Mouse (Mus musculus): ENCODE measurements at regions not wholly inside any gene's neighbourhood (a gene's known extent, or its start where the extent isn't known, plus 50 kb on each side); places are given as distances from the start of the nearest gene placed in this dataset.

DNA sequence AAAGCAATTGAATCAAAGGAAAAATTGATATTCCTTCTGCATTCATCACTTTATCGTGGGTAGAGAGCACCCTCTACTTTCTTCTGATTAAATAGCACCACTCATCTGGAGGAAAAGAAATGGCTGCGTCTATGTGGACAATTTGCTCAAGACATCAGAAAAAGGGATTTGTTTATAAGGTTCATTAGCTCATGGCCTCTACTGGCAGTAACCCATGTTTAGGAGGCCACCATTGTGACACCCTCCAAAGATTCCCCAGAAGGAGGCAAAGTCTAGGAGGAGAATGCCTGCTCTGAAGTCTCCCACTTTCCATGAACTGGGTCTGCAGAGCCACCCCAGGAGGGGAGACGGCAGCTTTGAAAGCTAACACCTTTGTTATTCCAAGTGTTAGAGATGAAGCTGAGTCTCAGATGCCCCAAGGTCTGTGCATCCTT is 147.2 kb upstream of the Plscr5 start:
- no peak for DNase-seq
- intact Hi-C loops (cut with DNase I), result no loop called here

DNA sequence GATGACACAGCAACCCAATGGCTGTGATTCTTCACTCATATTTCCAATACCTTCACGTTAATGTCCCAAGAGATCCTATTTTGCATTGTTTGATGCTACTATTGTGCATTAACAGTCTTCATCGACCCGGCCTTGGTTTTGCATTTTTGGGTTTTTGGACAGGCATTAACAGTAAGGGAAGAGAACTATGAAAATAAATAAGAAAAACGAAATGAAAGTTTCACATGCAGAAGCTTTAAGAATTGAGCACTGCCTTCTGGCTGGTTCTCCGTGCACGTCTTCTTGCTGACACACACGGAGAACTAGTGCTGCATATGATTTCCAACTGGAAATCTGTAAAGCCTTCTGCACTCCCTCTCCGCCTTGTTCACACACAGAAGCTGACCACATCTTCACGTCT is 148.6 kb upstream of the Plscr5 start:
- intact Hi-C loops (cut with DNase I), result no loop called here
- no peak for DNase-seq

DNA sequence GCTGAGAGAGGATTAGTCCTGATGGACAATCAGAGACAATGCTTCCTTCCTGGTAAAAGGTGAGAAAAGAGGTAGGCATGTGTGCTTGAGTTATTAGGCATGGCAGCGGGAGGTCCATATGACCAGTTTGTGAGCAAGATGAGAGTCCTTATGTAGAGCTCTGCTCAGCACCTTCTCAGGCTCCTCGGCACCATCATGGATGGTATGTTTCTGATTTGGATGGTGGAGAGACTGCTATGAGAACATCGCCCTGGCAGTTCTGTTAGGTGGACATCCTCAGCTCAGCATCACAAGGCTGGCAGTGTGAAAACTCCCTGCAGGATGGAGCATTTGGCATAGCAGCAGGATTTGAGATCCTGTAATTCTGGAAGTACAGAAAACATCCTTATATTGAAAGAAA is 176.2 kb upstream of the Plscr5 start:
- no peak for DNase-seq
- intact Hi-C loops (cut with DNase I), result no loop called here

DNA sequence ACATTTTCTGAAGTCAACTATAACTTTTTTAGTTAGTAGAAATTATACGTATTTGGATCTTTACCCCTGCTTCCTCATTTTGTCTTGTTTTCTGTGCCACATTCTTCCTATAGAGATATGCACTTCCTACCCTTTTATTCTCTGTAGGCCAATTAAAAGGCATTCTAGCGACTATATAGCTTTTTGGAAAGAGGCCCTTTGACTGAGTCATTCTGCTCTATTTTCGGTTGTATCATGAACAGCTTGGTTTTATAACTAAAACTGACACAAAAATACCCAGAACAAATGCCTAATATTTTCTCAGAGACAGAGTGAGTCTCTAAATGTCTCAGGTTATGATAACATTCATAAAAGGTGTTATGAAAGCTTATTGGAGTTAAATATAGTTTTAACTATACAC is 176.8 kb upstream of the Plscr5 start:
- no peak for DNase-seq
- intact Hi-C loops (cut with DNase I), result no loop called here

DNA sequence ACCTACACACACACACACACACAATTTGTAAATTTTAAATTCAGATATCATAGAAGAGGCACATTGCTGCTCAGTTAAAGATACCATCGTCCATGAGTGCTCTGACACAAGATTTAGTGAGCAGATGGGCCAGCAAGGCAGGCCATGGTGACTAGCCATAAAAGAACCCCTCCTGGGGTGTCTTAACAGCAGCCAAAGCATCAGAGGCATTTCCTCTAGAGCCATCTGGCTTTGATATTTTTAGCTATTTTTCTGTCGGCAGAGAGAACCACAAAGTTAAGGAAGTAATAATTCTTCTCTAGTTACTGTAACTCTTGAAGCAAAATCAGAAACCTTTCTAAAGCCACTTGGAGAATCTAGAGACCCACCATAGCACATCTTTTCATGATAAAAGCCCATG is 204.5 kb upstream of the Plscr5 start:
- no peak for DNase-seq
- intact Hi-C loops (cut with DNase I), result no loop called here

DNA sequence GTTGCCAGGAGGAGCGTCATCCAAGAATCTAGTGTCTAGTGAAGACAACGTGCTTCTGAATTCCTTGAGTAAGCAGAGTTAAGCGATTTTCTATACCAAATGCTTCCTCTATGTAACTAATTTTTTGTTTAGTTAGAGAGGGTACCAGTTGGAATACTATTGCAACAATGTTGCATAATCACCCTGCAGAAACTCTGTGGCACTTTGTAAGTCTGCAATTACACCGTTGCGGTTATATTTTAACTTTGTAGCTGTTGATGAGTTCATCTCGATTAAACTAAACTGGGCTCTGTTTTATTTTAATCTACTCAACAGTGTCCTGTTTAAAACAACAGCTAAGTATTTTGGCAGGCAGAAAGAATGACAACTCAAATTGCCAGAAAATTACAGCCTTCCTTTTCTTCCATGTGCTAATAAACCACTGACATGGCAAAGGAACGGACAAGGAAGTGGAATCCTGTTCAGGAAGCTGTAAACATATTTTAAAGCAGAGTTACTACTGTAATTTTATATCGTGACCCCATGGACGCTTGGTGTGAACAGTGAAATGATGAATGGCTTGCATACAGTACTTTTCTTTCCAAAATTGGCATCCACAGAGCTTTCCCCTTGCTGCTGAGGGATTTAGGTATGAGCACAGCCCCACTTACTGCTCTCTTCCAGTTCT is 210.6 kb upstream of the Plscr5 start:
- intact Hi-C loops (cut with DNase I), result no loop called here
- no peak for DNase-seq

DNA sequence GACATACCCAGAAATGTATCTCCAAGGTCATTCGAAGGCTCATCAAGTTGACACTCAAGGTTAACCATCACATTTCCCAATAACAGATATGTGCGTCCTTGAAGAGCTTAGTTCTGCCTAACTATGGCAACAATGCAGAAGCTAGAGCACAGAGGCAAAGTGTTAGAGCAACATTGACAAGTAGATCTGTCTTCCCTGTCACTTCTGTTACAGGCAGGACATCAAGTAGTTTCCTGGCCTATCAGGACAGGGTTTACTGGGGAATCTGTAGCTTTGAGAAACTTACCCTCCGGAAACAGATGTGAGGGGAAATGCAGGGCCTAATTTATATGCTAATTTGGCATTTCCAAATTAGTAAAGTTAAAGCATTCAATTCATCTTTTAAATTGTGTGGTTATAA is 211.2 kb upstream of the Plscr5 start:
- no peak for DNase-seq
- intact Hi-C loops (cut with DNase I), result no loop called here

DNA sequence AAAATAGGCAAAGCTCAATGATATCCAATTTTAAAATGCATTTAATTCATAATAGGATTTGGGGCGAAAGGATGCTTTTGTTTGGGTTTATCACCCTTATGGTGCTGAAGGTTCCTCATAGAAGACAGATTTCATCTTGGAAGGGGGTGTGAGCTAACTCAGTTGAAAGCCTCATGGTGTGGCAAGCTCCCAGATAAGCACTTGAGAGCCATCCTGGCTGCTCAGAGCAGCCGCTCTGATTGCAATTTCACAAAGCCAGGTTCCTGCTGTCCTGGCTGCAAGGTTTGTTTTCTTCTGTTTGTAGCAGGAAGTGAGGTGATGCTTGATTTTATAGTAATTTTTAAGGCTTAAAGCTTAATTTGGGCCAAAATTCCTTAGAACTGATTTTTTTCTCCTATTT is 228.7 kb upstream of the Plscr5 start:
- DNase-seq, result no peak
- intact Hi-C loops (cut with DNase I), result no loop called here

DNA sequence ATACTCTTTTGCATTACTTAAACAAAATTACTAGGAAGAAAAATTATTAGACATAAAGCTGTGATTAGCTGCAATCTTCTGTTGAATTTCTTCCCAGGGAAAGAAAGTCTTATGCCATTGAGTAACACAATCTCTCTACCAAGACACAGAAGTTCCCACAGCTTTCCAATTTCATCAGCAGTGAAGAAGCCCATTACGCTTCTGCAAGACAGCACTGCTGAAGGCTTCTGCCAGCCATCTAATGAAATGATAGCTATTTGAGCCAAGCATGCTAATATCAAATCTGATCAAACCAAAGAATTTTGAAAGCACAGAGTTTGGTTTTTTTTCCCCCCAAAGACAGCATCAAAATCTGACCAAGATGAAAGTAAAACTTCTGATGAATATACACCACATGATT is 230.0 kb upstream of the Plscr5 start:
- intact Hi-C loops (cut with DNase I), result no loop called here

DNA sequence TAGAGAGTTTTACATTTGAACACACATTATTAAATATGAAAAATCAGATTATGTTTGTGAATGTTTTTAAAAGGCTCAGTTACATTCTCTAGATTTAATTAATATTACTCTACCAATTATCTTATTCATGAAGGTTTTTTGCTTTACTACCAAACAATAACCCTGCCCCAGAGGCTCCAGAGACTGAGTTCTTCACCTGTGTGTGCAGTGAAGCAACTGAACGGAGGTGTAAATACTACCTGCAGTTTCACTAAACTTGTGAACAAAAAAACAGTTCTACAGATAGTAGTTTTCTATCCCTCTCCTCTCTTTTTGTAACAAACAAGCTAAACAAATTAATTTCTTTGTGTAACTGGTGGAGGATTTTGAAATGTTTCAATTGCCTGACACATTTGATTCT is 231.1 kb upstream of the Plscr5 start:
- intact Hi-C loops (cut with DNase I), result no loop called here
- no peak for DNase-seq

More for the DNA sequence above, 230.0 kb upstream of the Plscr5 start:
- DNase-seq, result no peak

DNA sequence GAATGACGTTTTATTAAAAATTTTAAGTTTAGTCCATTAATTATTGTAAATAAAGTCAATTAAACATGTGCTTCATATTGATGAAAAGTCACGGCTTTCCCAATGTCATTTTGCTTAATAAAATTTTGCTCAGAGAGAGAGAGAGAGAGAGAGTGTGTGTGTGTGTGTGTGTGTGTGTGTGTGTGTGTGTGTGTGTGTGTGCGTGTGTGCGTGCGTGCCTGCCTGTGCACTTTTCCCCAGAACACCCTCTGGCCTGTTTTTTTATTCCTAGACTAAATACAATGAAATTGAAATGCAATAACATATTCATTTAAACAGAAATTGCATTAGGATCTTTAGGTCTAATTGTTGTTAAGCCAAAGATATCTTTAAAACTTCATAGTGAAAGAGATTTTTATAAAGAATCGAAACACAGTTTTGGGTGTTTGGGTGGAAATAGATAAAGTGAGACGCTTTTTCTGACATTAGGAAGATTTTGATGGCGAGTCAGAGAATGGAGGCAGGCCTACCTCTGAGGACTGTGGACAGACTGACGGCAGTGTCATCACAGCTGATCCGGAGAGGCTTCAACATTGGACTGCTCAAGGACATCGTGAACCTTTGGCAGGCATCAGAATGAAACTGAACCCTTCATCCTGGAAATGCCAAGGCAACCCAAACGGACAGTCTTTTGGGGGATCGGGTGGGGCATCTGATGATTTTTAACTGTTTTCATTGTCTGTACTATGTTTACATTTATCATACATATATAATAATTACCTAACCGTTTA is 232.0 kb upstream of the Plscr5 start:
- DNase-seq, result no peak
- intact Hi-C loops (cut with DNase I), result no loop called here

DNA sequence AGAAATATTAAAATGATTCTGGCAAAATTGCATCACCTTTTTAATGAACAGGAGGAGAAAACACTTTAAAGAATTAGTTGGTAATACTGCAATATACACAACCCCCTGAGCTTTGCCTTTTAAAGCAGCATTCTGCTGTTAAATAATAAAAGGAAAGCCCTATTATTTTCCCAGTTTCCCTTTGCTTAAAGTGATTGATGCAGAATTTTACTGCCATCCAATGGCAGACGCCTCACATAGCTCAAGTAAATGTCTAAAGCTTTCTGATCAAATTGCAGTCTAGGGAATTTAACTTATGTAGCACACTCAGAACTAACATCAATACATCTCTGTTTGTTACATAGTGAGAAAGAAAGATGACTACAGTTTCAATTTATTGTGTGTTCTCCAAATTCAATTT is 233.1 kb upstream of the Plscr5 start:
- intact Hi-C loops (cut with DNase I), result no loop called here
- no peak for DNase-seq

DNA sequence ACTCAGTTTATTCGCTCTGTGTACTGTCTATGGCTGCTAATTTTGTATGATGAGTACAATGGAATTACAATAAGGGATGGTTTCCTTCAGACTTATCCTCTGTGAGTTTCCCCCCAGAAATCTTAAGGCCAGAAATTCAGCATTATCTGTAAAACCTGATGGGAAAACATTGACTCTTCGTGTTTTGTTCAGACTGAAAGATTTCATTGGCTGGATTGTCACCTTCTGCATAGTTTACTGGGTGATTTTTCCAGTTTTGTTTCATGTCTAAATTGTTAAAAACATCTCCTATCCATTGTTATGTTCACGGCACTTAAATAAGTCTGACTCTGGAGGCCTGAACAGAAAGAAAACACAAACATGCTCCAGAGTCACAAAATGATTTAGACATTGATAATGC is 233.7 kb upstream of the Plscr5 start:
- intact Hi-C loops (cut with DNase I), result no loop called here
- no peak for DNase-seq

DNA sequence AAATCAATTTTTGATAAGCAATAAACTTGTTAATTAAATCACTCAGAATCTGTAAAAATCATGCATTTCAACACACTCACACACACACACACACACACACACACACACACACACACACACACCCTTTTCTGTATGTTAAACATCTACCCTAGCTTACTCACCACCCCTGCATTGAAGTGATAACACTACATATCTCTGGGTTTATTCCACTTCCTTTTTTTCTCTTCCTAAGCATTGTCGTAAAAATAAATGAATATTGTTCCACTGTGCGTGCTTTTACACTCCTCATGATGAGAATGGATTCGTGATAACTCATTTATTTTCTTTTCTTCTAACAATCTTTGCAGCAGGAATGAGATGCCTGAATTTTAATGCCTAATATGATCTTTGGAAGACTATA is 234.3 kb upstream of the Plscr5 start:
- DNase-seq, result no peak
- intact Hi-C loops (cut with DNase I), result no loop called here

DNA sequence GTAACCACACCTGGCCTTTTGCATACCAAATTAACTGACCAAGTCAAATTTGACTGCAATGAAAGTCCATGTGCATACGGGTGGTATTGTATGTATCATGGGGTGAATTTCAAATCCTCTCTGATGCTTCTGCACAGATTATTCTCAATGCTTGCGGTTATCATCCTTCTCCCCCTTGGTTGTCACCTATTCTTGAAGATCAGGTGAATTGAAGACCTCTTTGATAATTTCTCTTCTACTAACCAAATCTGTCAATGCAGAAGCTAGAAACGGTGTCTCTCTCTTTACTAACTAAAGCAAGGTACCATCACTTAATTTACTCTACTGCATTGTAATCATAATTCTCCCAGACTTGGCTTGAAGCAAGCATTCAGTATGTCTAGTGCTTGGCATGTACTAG is 235.7 kb upstream of the Plscr5 start:
- intact Hi-C loops (cut with DNase I), result no loop called here
- DNase-seq, result no peak

DNA sequence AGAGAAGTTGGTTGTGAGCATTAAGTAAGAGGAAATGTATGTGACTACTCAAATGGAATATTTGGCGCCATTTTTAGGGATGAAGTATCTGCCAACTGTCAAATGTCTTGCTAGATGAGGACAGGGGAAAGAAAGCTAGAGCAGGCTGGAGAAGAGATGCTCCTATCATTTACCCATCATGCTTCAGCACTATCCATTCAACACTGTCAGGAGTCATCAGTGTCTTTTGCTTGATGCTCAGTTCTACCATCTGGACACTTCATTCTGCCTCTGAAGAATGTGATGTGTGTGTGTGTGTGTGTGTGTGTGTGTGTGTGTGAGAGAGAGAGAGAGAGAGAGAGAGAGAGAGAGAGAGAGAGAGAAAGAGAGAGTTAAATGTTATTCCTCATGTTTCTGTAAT is 244.0 kb upstream of the Plscr5 start:
- intact Hi-C loops (cut with DNase I), result no loop called here
- no peak for DNase-seq

DNA sequence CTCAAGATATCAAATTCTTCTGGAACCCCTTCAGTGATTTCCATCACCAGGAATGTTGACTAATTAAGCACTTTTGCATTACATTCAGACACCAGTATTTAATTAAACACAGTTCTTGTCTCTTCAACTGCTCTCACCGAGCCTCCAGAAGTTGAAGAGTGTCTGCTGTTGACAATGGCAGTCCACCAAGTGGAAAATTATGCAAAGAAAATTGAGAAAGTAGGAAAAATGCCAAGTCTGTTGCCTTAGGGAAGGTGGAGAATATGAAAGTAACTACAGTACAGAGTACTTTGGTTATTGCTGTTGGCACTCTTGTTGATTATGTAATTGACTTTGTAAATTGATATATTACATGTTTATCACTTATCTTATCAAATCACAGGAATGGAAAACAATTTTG is 250.7 kb upstream of the Plscr5 start:
- DNase-seq, result no peak
- intact Hi-C loops (cut with DNase I), result no loop called here

DNA sequence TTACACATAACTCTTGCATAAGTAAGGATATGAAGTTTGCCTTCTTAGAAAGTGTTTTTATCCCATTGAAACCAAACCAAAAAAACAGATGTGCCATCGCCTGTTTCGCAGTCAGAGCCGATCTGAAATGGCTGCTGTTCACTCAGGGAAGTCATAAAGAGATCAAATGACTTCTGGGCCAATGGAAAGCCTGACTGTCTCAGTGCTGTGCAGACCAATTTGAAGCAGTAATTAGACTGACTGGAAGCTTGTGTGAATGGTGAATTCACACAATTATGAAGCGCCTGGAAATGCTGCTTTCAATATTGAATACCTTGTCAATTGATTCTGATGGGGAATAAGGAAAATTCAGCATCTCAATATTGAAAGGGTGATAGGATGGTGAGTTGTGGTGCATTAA is 254.0 kb upstream of the Plscr5 start:
- intact Hi-C loops (cut with DNase I), result no loop called here
- no peak for DNase-seq

DNA sequence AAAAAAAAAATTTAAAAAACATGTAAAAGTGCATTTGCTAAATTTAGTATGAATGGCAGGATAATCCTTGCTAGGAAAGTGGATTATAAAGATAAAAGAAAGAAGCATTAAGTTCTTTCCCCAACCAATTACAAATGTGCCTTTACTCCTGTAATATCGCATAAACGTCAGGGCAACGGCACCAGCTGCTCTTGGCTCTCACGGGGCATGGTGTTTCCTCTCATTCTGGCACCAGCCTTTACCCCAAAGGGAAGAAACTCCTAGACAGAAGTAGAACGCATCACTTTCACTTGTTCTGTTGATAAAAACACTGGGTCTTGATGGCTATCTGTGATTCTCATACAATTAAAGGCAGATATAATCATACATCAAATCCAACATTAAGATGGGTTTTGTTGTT is 288.7 kb upstream of the Plscr5 start:
- no peak for DNase-seq
- intact Hi-C loops (cut with DNase I), result no loop called here

DNA sequence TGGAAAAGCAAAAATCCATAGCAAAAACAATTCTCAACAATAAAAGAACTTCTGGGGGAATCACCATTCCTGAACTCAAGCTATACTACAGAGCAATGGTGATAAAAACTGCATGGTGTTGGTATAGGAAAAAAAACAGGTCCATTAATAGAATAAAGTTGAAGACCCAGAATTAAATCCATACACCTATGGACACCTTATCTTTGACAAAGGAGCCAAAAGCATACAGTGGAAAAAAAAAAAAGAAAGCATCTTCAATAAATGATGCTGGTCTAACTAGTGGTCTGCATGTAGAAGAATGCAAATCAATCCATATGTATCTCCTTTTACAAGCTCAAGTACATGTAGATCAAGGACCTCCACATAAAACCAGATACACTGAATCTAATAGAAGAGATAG is 291.8 kb upstream of the Plscr5 start:
- intact Hi-C loops (cut with DNase I), result no loop called here

DNA sequence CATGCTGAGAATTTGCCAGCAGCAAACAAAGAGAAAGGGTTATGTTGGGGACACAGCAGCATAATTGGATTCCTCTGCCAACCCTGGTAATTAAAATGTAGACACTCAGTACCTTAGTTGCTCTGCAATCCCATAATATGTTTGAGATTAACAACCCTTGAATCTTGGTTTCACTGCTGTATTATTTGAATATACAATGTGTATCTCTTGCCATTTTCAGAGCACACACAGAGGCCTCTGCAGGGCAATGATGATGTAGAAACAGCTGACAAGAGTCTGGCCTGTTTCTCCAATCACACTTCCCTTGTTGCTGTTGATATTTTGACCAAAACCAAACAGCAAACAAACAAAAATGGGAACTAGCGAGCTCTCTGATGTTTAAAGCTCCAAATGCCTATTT is 315.9 kb upstream of the Plscr5 start:
- DNase-seq, result no peak
- intact Hi-C loops (cut with DNase I), result no loop called here

More for the DNA sequence above, 291.8 kb upstream of the Plscr5 start:
- DNase-seq, result no peak

DNA sequence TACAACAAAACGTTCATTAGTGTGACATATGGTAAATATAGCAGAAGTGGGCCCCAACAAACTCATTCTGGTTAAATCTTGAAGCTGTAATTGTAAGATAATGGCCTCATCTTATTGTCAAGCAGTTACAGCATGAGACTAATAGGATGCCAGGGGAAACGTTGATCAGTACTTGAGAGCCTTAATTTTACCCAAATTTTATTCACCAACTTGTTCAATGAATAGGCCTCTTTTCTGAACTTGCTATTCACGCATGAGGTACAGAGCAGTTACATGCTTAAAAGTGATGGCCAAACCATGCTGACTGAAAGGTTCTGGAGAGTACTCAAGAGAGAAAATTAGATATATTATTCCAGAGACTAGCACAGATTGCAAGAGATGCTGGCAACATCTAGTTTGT is 361.2 kb upstream of the Plscr5 start:
- no peak for DNase-seq
- intact Hi-C loops (cut with DNase I), result no loop called here
